Mouse (Mus musculus) thymus, postnatal 0 days (tissue): Measurements from ENCODE around the gene Fam69a. TPM values are rescaled to one million over a fixed set of nuclear protein-coding genes. Genes with fewer than 3 reads are reported as not detected.
"Not testable (repeated sequence)": the region's sequence is repeated elsewhere in the genome, so short reads cannot be mapped to it uniquely, and the experiment has no call there.

Experiments
- DNase-seq: peaks from one replicate; pipeline ENCODE4 v3.0.0-alpha.2; 2015; ENCODE audit warnings: low spot score
- polyA plus RNA-seq: library from polyadenylated mRNA; unstranded; fragments of >200 nt; fragmentation: Nextera tagmentation; extraction: Ambion mirVana; gene quantifications from 2 replicates; pipeline ENCODE4 v1.2.1, GENCODE M21; 2015

Fam69a gene
- polyA plus RNA-seq: 36.8 and 38.3 TPM in 2 replicates

- DNase-seq: peak; percentile 96
Observed at GRCm38 (mm10) chr5:107986967-107987834, at the start of gene Fam69a. Gene Fam69a (minus strand): TSS chr5:107987085.

DNA sequence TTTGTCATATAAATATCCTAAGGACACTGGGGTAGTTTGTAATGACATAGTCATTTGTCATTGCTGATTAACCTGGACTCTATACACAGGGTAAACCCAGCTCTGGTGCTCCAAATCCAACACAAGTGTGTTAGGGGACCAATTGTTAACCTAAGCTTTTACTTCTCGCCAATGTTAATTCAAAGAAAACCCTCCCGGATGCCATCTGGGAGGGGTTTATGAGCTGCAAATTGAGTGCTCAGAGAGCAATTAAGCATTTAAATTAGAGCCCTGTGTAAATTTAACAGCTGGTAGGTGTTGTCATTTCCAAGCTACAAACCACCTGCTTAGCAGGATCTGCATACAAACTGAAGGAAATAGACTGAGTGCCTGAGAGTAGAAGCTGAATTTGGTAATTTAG lies 48.6 kb upstream of the Fam69a start:
- peak; percentile 28 for DNase-seq

- DNase-seq: peak; percentile 69
Observed at GRCm38 (mm10) chr5:108034194-108034593, 47.3 kb upstream of the Fam69a start.

DNA sequence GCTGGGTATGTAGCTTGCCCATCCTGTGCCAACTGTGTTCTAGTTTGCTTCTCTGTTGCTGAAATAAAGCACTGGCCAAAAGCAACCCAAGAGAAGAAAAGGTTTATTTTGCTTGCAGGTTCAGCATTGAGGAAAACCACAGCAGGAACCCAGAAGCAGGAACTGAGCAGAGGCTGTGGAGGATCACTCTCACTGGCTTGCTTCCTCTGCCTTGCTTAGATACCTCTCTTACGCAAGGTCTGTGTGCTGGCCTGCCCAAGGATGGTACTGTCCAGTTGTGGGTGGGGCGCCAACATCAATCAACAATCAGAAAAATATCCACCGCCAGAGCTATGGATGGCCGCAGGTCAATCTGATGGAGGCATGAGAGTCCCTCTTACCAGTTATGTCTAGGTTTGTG lies 44.4 kb upstream of the Fam69a start:
- no peak for DNase-seq

- DNase-seq: peak; percentile 17
Observed at GRCm38 (mm10) chr5:108029968-108030367, 43.1 kb upstream of the Fam69a start.

- not testable (repeated sequence) for DNase-seq
Observed at GRCm38 (mm10) chr5:108028797-108029536, 42.1 kb upstream of the Fam69a start.

DNA sequence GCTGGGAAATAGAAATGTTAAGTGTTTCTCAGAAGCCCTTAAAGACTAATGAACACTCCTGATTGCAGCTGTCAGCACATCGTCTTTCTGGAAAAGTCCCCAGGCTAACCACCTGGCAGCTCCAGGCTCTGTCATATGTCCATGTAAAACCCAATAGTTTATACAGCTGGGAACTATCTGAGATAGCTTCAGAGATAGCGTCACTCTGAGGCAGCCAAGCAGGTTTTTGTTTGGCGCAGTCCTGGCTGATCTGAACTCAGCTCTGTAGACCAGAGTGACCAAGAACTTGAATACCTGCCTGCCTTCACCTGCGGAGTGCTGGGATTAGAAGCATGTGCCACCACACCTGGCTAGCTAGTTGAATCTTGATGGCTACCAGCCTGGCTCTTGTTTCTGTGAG lies 41.3 kb upstream of the Fam69a start:
- no peak for DNase-seq

GRCm38 (mm10) chr5:108021346-108021745 lies 34.5 kb upstream of the Fam69a start:
- no peak for DNase-seq

GRCm38 (mm10) chr5:108019367-108019766 lies 32.5 kb upstream of the Fam69a start:
- DNase-seq: no peak

GRCm38 (mm10) chr5:108017232-108017631 lies 30.3 kb upstream of the Fam69a start:
- DNase-seq: no peak

GRCm38 (mm10) chr5:108015422-108015821 lies 28.5 kb upstream of the Fam69a start:
- DNase-seq: no peak

- DNase-seq: no peak
Observed at GRCm38 (mm10) chr5:108014173-108014572, 27.3 kb upstream of the Fam69a start.

GRCm38 (mm10) chr5:108009721-108010120 lies 22.8 kb upstream of the Fam69a start:
- DNase-seq: no peak

DNA sequence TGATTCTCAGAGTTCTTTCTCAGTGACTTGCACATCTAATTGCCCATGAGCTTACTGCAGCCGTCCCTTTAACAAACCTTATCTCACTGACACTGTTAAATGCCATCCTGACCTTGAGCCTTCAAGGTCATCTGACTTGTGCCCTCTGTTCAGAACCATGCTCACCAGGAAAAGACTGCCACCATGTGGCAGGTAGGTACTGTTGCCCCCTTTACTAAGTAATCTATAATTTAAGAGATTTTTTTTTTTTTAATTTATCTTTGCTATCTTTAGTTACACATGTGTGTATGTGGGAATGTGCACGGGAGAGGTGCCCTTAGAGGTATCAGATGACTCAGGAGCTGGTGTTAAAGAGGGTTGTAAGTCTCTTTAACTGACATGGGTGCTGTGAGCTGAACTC lies 18.2 kb upstream of the Fam69a start:
- peak; percentile 39 for DNase-seq

DNA sequence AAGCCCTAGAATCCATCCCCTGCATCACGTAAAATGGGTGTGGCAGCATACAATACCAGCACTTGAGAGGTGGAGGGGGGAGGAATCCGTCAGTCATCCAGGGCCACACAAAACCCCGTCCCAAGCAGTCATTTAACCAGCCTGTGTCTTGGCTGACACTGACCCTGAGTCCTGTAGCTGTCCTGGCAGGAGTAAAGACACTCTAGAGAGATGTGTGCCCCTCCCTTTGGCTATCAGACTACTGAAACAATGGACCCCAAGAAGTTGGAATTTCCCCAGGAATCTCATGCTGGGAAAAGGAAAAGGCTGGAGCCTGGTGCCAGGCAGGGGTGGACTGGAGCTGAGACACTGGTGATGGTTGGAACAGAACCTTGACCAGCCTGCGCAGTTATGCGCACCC lies 15.8 kb upstream of the Fam69a start:
- DNase-seq: no peak

DNA sequence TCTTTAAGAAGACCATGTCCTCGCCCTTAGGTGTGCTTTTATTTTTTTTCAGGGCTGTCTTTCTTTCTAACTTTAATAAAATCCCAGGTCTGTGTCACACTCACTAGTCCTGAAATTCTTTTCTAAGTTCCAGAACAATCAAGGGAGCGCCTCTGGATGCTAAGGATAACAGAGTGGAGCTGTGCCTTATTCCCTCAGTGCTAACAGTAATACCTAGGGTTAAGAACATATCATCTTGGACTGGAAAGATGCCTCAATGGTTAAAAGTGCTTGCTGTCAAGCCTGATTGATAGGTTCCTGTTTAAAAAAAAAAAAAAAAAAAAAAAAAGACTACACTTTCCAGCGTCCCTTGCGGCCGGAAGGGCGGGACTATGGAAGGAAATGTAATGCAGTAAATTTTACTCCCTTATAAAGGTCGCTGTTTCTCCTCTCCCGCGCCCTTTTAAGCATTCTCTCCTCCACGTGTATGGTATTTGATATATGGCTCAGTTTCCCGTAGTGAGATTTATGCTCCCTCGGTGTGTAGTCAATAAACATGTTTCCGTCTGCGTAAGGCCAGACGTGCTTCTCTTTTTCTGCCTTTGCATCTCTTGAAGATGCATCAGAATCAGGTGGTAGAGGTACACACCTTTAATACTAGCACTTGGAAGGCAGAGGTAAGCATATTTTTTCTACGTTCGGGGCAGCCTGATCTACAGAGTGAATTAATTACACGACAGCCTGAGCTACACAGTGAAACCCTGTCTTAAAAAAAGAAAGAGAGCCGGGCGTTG lies 14.1 kb upstream of the Fam69a start:
- DNase-seq: peak; percentile 76

DNA sequence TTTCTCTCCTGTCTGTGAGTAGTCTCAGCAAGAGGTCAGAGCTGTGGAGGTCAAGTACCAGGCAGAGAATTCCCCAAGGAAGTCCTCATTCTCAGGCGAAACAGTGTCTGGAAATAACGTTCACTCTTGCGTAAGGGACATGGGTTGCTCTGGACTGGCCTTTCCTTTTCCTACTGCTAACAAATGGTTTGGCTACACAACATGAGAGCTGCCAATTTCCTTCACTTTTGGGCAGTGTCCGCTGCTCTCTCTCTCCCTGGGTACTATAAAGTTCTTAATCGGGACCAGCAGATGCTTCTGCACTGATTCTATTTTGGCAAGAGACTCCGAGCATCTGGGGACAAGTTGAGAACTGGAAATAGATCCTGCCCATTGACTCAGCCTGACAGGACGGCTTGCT lies 10.8 kb upstream of the Fam69a start:
- DNase-seq: no peak

DNA sequence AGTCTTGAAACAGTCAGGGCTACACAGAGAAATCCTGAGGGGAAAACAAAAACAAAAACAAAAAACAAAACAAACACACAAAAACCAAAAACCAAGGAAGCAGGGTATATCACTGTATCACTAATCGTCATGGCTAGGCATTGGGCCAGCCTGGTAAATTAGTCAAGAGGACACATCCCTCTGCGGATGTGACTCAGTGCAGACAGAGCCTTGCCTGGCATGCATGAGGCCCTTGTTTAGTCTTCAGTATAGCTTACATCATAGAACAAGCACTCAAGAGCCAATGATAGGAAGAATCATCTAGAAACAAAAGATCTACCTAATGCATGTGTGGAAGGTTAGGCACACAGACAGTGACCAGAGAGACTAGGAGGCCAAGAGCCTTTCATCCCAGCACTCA lies 9.1 kb upstream of the Fam69a start:
- DNase-seq: no peak

DNA sequence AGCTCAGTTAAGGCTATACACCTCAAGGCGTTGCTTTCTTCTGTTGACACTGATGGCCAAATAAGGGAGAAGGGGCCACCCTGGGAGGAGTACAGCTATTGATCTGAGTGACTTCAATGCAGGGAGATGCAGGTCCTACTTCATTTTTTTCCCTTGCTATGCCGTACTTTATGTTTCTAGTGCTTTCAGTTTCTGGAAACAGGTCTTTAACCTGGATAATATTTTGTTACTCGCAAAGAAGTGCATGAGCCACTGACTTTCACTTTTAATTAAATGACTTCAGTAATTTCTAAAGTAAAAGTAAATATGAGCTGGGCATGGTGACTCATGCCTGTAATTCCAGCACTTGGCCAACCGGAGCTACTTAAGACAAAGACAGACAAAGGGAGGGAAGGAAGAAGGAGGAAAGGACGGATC lies 958 bp upstream of the Fam69a start:
- peak; percentile 26 for DNase-seq

GRCm38 (mm10) chr5:107986255-107986966 lies 474 bp downstream of the Fam69a start:
- peak; percentile 84 for DNase-seq

DNA sequence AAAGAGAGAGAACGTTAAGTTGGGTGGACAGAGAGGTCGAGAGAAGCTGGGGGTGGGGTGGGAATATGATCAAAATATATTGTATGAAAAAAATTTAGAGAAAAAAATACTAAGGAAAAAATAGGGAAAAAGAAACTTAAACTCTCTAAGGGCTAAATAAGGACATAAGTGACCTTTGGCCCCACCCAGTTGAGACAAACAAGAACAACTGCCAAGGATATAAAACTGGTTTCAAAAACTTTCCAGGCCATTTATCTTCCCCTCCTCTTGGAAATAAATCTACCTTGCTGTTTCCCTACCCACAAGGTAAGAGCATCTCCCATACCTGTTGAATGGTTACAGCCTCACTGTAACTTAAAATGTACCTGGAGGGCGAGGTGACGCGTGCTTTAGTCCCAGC lies 2.9 kb downstream of the Fam69a start:
- DNase-seq: no peak
